Mouse (Mus musculus) C2C12 (cell line): ENCODE data around the gene Gm20388.

Experiments used
- CEBPB ChIP-seq: IDR thresholded peaks from one replicate; pipeline ENCODE4 v1.6.1; 2011; ENCODE audit warnings: low read depth, mild to moderate bottlenecking, control low read depth, moderate library complexity
- CTCF ChIP-seq: IDR thresholded peaks from one replicate; pipeline ENCODE4 v1.5.1; 2011; ENCODE audit not compliant: control insufficient read depth, insufficient read depth, insufficient read length
- FOSL1 ChIP-seq: IDR thresholded peaks from one replicate; pipeline ENCODE4 v1.8.0; 2011; ENCODE audit warnings: mild to moderate bottlenecking, low read length; ENCODE audit not compliant: poor library complexity, insufficient read depth, severe bottlenecking
- MAX ChIP-seq: IDR thresholded peaks from one replicate; pipeline ENCODE4 v1.6.1; 2011; ENCODE audit warnings: mild to moderate bottlenecking, control low read depth
- MYOD1 ChIP-seq: IDR thresholded peaks from one replicate; pipeline ENCODE4 v1.6.1; 2011; ENCODE audit warnings: low read depth; ENCODE audit not compliant: control insufficient read depth, insufficient read length
- MYOG ChIP-seq: IDR thresholded peaks from one replicate; pipeline ENCODE4 v1.6.1; 2011; ENCODE audit not compliant: control insufficient read depth, insufficient read length; ENCODE audit errors: extremely low read depth
- USF1 ChIP-seq: IDR thresholded peaks from one replicate; pipeline ENCODE4 v1.6.1; 2011; ENCODE audit warnings: low read depth, mild to moderate bottlenecking, control low read depth, moderate library complexity

DNA sequence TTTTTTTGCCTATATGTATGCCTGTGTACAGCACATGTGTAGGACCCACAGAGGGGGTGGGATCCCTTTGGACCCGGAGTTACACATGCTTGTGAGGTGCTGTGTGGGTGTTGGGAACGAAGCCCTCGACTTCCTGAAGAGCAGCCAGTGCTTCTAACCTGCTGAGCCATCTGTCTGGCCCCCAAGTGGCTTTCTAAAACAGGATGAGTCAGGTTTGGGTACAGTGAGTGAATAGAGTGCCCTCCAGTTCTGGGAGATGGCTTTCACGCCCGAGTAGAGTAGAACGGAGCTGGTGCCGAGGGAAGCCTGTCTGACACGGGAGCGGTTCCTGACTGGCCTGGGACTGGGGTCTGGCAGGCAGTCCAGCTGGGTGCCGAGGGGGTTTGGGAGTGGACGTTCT lies 3588.9 kb downstream of the Gm20388 start:
- TF ChIP-seq CTCF (no peak), MAX (no peak), MYOD1 (no peak), USF1 (no peak), CEBPB (no peak), MYOG (no peak), FOSL1 (no peak)
